Mouse (Mus musculus) kidney, embryonic 15.5 days (tissue): ENCODE results near the gene Arntl. TPM values are rescaled to one million over a fixed set of nuclear protein-coding genes. Genes with fewer than 3 reads are reported as not detected.
A peak's percentile ranks its signal among the peaks of the same experiment; 100 is the strongest.

ENCODE experiments used
- ATAC-seq: fragments of 200-750 bp; cut with Nextera tagmentation; replicated peaks from 2 replicates; pipeline ENCODE4 v1.8.0; 2017; ENCODE audit warnings: moderate TSS enrichment; ENCODE audit not compliant: low FRiP score
- H3K27ac ChIP-seq: fragments of 300-500 bp; sonication (generic); 2 replicates; pipeline ENCODE4 v1.5.1; 2015; ENCODE audit warnings: mild to moderate bottlenecking, inconsistent platforms
- H3K27me3 ChIP-seq: fragments of 300-500 bp; sonication (generic); 2 replicates; pipeline ENCODE4 v1.6.1; 2015; ENCODE audit warnings: inconsistent platforms
- H3K36me3 ChIP-seq: fragments of 300-500 bp; sonication (generic); 2 replicates; pipeline ENCODE4 v1.6.1; 2015; ENCODE audit warnings: inconsistent platforms
- H3K4me1 ChIP-seq: fragments of 300-500 bp; sonication (generic); 2 replicates; pipeline ENCODE4 v1.6.1; 2015; ENCODE audit warnings: inconsistent platforms
- H3K4me2 ChIP-seq: fragments of 300-500 bp; sonication (generic); 2 replicates; pipeline ENCODE4 v1.6.1; 2015; ENCODE audit warnings: moderate library complexity, mild to moderate bottlenecking, inconsistent platforms
- H3K4me3 ChIP-seq: fragments of 300-500 bp; sonication (generic); replicated peaks from 2 replicates; pipeline ENCODE4 v1.5.1; 2015; ENCODE audit warnings: mild to moderate bottlenecking, inconsistent platforms
- H3K9ac ChIP-seq: fragments of 300-500 bp; sonication (generic); 2 replicates; pipeline ENCODE4 v1.6.1; 2015; ENCODE audit warnings: mild to moderate bottlenecking, inconsistent platforms
- H3K9me3 ChIP-seq: fragments of 300-500 bp; sonication (generic); replicated peaks from 2 replicates; pipeline ENCODE4 v1.6.1; 2016; ENCODE audit warnings: inconsistent platforms
- WGBS: fragments of 180-500 bp; shearing (Covaris S2); methylation state at CpG from one replicate; pipeline ENCODE4 v1.1.7; 2015; ENCODE audit warnings: mixed read lengths; 5-methylcytosine and 5-hydroxymethylcytosine counted together
- polyA plus RNA-seq: library from polyadenylated mRNA; unstranded; fragments of >200 nt; fragmentation: Nextera tagmentation; extraction: Ambion mirVana; gene quantifications from 2 replicates; pipeline ENCODE4 v1.2.1, GENCODE M21; 2015

Arntl gene
- polyA plus RNA-seq, 1 experiment from 2014 or later: 9.3 TPM

DNA sequence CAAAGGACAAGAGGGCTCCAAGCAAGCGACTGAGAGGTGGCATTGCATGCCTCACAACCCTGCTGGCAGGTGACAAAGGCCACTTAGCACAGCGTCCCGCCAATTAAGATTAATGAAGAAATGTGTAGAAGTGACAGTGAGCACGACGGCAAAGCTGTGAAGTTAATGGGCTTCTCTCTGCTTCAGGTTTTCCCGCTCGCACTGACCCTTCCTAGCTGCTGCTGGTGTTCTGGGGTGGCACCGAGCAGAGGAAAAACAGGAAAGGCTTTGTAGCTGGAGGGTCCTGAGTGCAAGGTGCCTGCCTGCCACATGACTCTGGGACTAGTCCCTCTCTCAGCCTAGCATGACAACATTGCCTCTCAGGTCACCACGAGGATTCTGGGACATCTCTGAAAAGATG, 18.7 kb upstream of the Arntl start:
- no peak overlapping the region for H3K9ac ChIP-seq
- H3K27me3 ChIP-seq: no peaks in the 10 kb centered on the region
- H3K9me3 ChIP-seq: no peaks in the 10 kb centered on the region
- H3K4me1 ChIP-seq: peaks cover 18% of the 10 kb centered on the region
- no peak overlapping the region for H3K4me2 ChIP-seq
- 46% methylated on average over 9 of the region's 9 CpGs for WGBS
- no peak overlapping the region for H3K27ac ChIP-seq
- H3K4me3 ChIP-seq: no peak overlapping the region
- no peaks in the 10 kb centered on the region for H3K36me3 ChIP-seq
- no peak for ATAC-seq

DNA sequence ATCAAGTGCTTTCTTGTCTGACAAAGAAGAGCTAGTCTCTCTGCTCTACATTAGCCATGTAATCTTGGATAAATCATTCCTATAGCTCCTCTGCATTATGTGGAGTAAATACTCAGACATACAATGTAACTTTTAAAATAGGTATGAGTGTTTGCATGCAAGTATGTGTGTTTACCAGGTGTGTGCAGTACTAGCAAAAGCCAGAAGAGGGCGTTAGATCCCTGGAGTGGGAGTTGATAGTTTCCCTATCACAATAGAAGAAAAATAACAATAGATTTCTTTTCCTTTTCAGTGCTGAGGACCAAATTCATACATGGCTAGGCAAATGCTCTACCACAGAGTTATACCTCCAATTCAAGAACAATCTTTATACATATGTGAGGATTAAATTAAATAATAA, 15.5 kb upstream of the Arntl start:
- no peak overlapping the region for H3K27ac ChIP-seq
- peaks cover 8% of the 10 kb centered on the region; the same call in 1 of the 2 replicates for H3K4me1 ChIP-seq
- no peak overlapping the region for H3K4me3 ChIP-seq
- ATAC-seq: no peak
- no peaks in the 10 kb centered on the region for H3K27me3 ChIP-seq
- no peaks in the 10 kb centered on the region for H3K9me3 ChIP-seq
- no peak overlapping the region for H3K4me2 ChIP-seq
- H3K36me3 ChIP-seq: no peaks in the 10 kb centered on the region
- H3K9ac ChIP-seq: no peak overlapping the region
- 60% methylated on average over 1 of the region's 1 CpGs for WGBS

DNA sequence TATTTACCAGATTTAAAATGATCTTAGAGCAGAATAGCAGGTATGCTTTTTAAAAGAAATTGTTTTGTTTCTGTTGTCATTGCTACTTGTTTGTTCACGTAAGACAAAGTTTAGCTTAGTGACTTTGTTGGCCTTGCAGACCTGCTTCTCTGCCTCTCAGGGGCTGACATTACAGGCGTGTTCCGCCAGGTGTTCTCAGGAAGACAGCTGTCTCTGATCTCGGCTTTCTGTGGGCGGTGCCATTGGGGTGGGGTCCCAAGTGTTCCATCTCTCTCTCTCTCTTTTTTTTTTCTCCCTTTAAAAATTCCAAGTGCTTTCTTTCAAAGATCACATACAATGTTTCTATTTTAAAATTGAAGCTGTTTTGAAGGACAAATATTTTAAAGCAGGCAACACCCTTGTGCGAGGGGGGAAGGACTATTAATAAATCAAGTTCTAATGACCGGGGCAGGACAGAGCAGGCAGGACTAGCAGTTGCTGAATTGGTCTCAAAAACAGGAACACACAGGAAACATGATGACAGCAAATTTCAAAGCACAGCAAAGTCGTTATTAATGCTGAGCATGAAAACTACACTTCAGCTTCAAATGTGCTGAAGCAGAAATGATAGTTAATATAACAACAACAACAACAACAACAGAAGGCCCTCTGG, 14.4 kb upstream of the Arntl start:
- 23% methylated on average over 8 of the region's 8 CpGs for WGBS

DNA sequence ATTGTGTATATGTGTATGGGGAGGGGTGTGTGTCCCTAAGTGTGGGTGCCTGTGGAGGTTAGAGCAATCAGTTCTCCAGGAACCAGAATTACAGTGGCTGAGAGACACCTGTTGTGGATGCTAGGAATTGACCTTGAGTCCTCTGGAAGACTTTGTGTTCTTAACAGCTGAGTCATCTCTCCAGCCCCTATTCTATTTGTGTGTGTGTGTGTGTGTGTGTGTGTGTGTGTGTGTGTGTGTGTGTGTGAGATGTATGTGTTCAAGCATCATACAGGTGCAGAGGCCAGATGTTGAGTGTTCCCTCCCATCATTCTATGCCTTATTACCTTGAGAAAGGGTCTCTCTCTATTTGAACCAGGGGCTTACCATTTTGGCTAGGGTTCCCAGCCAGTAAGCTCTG, 13.4 kb upstream of the Arntl start:
- Histone ChIP-seq H3K27me3 (no peaks in the 10 kb centered on the region), H3K4me3 (no peak overlapping the region)
- no peak for ATAC-seq

More for the DNA sequence above, 14.4 kb upstream of the Arntl start:
- Histone ChIP-seq H3K4me3 (no peak overlapping the region), H3K27ac (no peak overlapping the region), H3K9ac (no peak overlapping the region), H3K4me2 (no peak overlapping the region), H3K36me3 (no peaks in the 10 kb centered on the region), H3K27me3 (no peaks in the 10 kb centered on the region), H3K9me3 (no peaks in the 10 kb centered on the region), H3K4me1 (peaks cover 16% of the 10 kb centered on the region)
- no peak for ATAC-seq

DNA sequence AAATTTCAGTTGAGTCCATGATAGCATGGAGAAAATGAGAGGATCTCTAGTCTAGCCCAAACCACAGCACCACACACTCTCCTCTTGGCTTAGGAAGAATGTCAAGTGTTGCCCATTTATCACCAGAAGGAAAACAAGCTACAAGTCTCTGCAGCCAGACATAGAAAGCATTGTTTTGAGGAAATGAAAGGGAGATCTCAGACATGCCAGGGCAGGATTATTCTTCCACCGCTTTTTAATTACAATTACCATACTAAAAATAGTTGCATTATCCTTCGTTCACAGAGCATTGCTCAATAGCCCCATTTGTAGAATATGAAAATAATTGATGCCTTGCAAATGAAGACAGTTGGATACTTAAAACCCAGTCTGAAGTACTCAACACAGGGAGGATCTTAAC, 12.0 kb upstream of the Arntl start:
- WGBS: 70% methylated on average over 2 of the region's 2 CpGs
- ATAC-seq: no peak
- no peak overlapping the region for H3K4me2 ChIP-seq

More for the DNA sequence above, 13.4 kb upstream of the Arntl start:
- no peaks in the 10 kb centered on the region for H3K36me3 ChIP-seq
- H3K9me3 ChIP-seq: no peaks in the 10 kb centered on the region
- no peak overlapping the region for H3K4me2 ChIP-seq
- no peak overlapping the region for H3K9ac ChIP-seq
- H3K27ac ChIP-seq: no peak overlapping the region
- peaks cover 16% of the 10 kb centered on the region for H3K4me1 ChIP-seq

DNA sequence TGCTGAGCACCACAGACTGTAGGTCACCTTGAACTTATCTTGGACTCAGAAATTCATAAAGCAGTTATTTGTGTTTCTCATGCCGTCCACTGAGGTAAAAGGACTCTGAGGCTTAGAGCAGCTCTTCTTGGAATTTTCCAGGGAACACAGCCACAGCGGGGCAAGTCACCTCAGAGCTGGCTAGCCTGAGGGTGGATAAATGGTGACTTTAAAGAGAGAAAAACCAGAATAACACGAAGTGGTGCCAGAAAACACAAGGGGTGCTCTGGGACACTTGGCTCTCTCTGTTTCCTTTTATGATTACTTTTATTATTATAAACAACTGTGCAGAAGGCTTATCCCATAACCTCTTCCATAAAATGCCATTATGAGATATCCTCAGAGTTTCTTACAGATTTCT, 11.1 kb upstream of the Arntl start:
- Histone ChIP-seq H3K27ac (no peak overlapping the region), H3K27me3 (no peaks in the 10 kb centered on the region), H3K36me3 (no peaks in the 10 kb centered on the region), H3K4me3 (no peak overlapping the region), H3K4me2 (no peak overlapping the region), H3K9me3 (no peaks in the 10 kb centered on the region), H3K4me1 (peaks cover 16% of the 10 kb centered on the region), H3K9ac (no peak overlapping the region)
- ATAC-seq: no peak
- WGBS: 72% methylated on average over 3 of the region's 3 CpGs

More for the DNA sequence above, 12.0 kb upstream of the Arntl start:
- no peaks in the 10 kb centered on the region for H3K9me3 ChIP-seq
- no peak overlapping the region for H3K27ac ChIP-seq
- no peaks in the 10 kb centered on the region for H3K36me3 ChIP-seq
- H3K9ac ChIP-seq: no peak overlapping the region
- H3K4me3 ChIP-seq: no peak overlapping the region
- H3K4me1 ChIP-seq: peaks cover 16% of the 10 kb centered on the region
- no peaks in the 10 kb centered on the region for H3K27me3 ChIP-seq

DNA sequence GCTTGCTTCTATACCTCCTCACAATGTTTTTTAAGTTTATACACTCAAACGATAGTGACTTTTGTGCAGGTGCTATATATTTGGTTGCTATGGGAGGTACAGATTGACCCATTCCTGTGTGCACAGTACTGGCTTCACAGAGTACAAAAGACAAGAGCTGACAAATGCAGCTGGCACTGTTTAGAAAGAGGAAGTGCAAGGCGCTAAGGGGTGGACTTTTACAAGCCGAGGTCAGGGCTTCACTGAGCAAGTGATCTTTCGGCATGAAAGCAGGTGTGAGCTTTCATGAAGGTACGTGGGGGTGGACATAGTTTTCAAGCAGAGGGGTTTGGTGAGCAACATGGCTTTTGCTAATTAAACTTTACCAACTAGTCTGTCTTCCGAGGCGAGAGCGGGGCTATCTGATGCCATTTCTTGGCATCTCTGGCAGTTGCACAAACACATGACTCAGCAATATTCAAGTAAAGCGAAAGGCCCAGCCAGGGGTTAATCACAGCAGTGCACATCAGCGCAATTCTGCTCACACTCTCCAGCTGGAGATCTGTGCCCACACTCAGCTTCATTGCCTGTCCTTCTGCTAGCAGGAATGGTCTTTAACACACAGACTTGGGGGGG, 10.0 kb upstream of the Arntl start:
- Histone ChIP-seq H3K27ac (no peak overlapping the region), H3K4me1 (peaks cover 16% of the 10 kb centered on the region), H3K4me3 (no peak overlapping the region), H3K9ac (no peak overlapping the region), H3K36me3 (no peaks in the 10 kb centered on the region), H3K9me3 (no peaks in the 10 kb centered on the region), H3K4me2 (peak overlapping the region; percentile 41; the same call in 1 of the 2 replicates), H3K27me3 (no peaks in the 10 kb centered on the region)
- 23% methylated on average over 10 of the region's 10 CpGs for WGBS
- no peak for ATAC-seq

DNA sequence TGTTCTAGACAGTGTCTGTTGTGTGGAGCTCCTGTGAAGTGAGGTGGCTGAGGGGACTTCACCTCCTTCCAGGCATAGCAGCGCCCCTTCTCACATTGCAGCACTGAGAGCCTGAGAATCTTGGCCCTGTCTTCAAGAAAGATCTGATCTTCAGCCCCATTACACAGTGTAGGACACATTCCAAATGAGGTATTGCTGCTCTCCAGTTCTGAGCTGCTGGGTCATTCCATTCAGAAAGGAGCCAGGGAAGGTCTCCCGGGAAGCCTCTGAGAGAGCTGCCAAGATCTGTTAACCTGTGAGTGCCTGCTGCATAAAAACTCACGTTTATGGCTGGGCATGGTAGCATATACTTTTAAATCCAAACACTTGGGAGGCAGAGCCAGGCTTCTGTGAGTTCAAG, 5.7 kb upstream of the Arntl start:
- H3K27me3 ChIP-seq: peaks cover 21% of the 10 kb centered on the region
- 44% methylated on average over 3 of the region's 3 CpGs for WGBS
- no peaks in the 10 kb centered on the region for H3K9me3 ChIP-seq
- H3K4me3 ChIP-seq: no peak overlapping the region
- H3K4me2 ChIP-seq: no peak overlapping the region
- no peak for ATAC-seq
- peaks cover 16% of the 10 kb centered on the region for H3K4me1 ChIP-seq
- H3K27ac ChIP-seq: no peak overlapping the region
- no peaks in the 10 kb centered on the region for H3K36me3 ChIP-seq
- no peak overlapping the region for H3K9ac ChIP-seq

DNA sequence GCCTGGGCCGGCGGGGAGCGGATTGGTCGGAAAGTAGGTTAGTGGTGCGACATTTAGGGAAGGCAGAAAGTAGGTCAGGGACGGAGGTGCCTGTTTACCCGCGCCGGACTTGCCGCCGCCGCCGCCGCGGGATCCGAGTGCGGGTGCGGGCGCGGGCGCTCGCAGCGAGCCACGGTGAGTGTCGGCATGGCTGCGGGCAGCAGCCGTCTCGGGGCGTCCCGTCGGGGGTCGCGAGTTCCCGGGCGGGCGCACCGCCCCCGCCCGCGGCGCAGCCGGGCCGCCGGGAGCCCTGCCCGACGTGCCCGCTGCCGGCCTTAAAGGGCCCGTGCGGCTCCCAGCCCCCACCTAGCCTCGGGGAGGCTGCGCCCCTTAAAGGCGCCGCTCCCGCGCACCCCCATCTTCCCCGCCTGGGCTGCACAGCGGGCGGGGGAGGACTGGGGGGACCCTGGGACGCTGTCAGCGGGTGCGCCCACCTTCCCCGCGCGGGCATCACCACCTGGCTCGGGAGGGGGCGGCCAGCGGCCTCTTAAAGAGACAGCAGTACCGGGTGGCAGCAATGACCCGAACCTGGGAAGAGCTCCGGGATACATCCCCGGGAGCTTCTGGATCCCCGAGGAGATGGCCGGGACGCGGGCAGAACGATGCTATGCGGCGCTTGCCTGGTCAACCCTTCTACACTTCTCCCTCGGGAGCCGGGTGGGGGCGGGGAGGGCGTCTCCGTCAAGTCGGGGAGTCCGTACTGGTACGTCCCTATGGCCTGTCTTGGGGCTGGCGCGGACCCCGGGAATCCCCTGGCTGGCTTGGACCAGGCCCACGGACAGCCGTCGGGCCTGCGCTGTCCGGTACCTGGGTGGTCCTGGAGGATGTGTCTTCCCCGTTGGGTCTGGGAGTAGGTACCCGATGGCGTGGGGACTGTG, 464 bp downstream of the Arntl start:
- Histone ChIP-seq H3K27me3 (peaks cover 63% of the 10 kb centered on the region), H3K9me3 (no peaks in the 10 kb centered on the region), H3K4me2 (peak overlapping the region; percentile 87), H3K36me3 (no peaks in the 10 kb centered on the region), H3K27ac (peak overlapping the region; percentile 88), H3K4me3 (peak overlapping the region; percentile 91), H3K4me1 (peaks cover 27% of the 10 kb centered on the region), H3K9ac (peak overlapping the region; percentile 66)
- peak; percentile 66 for ATAC-seq
- WGBS: under 1% methylated on average over 95 of the region's 98 CpGs

DNA sequence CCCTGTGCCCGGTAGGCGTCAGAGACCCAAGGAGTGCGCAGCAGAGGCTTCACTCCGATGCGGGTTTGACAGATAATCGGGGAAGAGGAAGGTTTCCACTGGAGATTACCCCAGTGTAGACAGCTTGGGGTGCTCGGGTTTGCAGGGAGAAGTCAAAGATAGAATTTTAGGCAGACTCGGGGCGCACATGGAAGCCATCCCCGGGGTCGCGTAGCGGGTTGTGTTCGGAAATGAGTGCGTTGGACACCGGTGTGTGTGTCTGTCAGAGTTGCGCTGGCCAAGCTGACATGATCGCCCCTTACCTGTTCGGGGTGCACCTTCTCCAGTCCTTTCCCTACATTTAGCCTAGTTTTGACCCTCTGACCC, 1.1 kb downstream of the Arntl start:
- Histone ChIP-seq H3K9ac (peak overlapping the region; percentile 66), H3K36me3 (no peaks in the 10 kb centered on the region), H3K27me3 (peaks cover 60% of the 10 kb centered on the region), H3K27ac (no peak overlapping the region), H3K9me3 (no peaks in the 10 kb centered on the region), H3K4me1 (peaks cover 27% of the 10 kb centered on the region), H3K4me2 (peak overlapping the region; percentile 87), H3K4me3 (peak overlapping the region; percentile 91)
- ATAC-seq: no peak
- WGBS: 2% methylated on average over 19 of the region's 19 CpGs

DNA sequence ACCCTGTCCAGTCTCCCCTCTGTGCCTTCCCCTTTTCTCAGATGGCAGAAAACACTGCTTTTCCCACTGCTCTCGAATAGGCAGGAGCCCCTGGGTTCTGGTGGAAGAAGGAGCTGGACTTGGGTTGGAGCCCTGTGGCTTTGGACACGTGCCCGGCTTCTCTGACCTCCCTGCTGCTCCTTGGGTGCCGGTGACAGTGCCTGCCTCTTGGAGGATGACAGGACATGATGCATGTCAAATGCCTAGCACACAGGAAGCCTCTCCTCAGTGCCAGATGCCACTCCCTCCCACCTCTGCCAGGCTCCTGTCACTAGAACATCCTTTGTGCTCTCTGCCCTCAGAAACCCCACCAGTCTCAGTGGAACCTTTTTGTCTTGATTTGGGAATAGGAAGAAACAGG, 3.2 kb downstream of the Arntl start:
- H3K27ac ChIP-seq: no peak overlapping the region
- no peak overlapping the region for H3K9ac ChIP-seq
- no peaks in the 10 kb centered on the region for H3K36me3 ChIP-seq
- H3K27me3 ChIP-seq: peaks cover 50% of the 10 kb centered on the region
- H3K9me3 ChIP-seq: no peaks in the 10 kb centered on the region
- H3K4me3 ChIP-seq: no peak overlapping the region
- WGBS: 24% methylated on average over 4 of the region's 4 CpGs
- ATAC-seq: no peak
- peaks cover 27% of the 10 kb centered on the region for H3K4me1 ChIP-seq
- no peak overlapping the region for H3K4me2 ChIP-seq
